Mouse (Mus musculus): ENCODE measurements at regions not wholly inside any gene's neighbourhood (a gene's known extent, or its start where the extent isn't known, plus 50 kb on each side); places are given as distances from the start of the nearest gene placed in this dataset.

- no peak for DNase-seq
Measured at GRCm38 (mm10) chr15:45612954-45613353, 5478.8 kb downstream of the 9330182O14Rik start.

GRCm38 (mm10) chr15:45646256-45646655, 5512.1 kb downstream of the 9330182O14Rik start:
- no peak for DNase-seq

- no peak for DNase-seq
Measured at GRCm38 (mm10) chr15:45663601-45664000, 5529.4 kb downstream of the 9330182O14Rik start.

- DNase-seq, result no peak
Measured at GRCm38 (mm10) chr15:45689446-45689845, 5555.3 kb downstream of the 9330182O14Rik start.

GRCm38 (mm10) chr15:45690026-45690425, 5555.9 kb downstream of the 9330182O14Rik start:
- DNase-seq, result no peak

GRCm38 (mm10) chr15:45711109-45711508, 5576.9 kb downstream of the 9330182O14Rik start:
- no peak for DNase-seq

- DNase-seq, result no peak
Measured at GRCm38 (mm10) chr15:45730370-45731153, 5596.4 kb downstream of the 9330182O14Rik start.

GRCm38 (mm10) chr15:45763225-45763624, 5629.1 kb downstream of the 9330182O14Rik start:
- peak; percentile 1 for DNase-seq
